Mouse (Mus musculus): ENCODE measurements around the gene Etv6. TPM values are rescaled to one million over a fixed set of nuclear protein-coding genes. Genes with fewer than 3 reads are reported as not detected.

Gene Etv6
- polyA plus RNA-seq, 1 experiment from 2014 or later: 11.7 TPM

- Histone ChIP-seq H3K9ac (no peak overlapping the region), H3K4me3 (no peak overlapping the region), H3K9me3 (no peaks in the 10 kb centered on the region), H3K4me2 (no peak overlapping the region), H3K27me3 (no peaks in the 10 kb centered on the region), H3K36me3 (no peaks in the 10 kb centered on the region; the same call in 1 of the 2 replicates), H3K4me1 (peaks cover 20% of the 10 kb centered on the region), H3K27ac (no peak overlapping the region)
- ATAC-seq (ENCODE audit: insufficient number of reproducible peaks, low FRiP score, low TSS enrichment, low read depth): no peak
- WGBS: 86% methylated on average over 8 of the region's 8 CpGs
Observed at GRCm38 (mm10) chr6:134164356-134164755, 128.9 kb downstream of the Etv6 start.

GRCm38 (mm10) chr6:134165012-134165411 is 129.5 kb downstream of the Etv6 start:
- Histone ChIP-seq H3K9ac (no peak overlapping the region), H3K4me1 (peaks cover 20% of the 10 kb centered on the region), H3K4me3 (no peak overlapping the region), H3K4me2 (no peak overlapping the region), H3K27ac (no peak overlapping the region), H3K27me3 (no peaks in the 10 kb centered on the region), H3K36me3 (no peaks in the 10 kb centered on the region; the same call in 1 of the 2 replicates), H3K9me3 (no peaks in the 10 kb centered on the region)
- ATAC-seq (ENCODE audit: insufficient number of reproducible peaks, low FRiP score, low TSS enrichment, low read depth): no peak
- WGBS: 67% methylated on average over 8 of the region's 8 CpGs

GRCm38 (mm10) chr6:134167963-134168362 is 132.5 kb downstream of the Etv6 start:
- Histone ChIP-seq H3K4me2 (no peak overlapping the region), H3K9ac (no peak overlapping the region), H3K36me3 (no peaks in the 10 kb centered on the region), H3K4me3 (no peak overlapping the region), H3K27ac (no peak overlapping the region), H3K4me1 (peaks cover 13% of the 10 kb centered on the region), H3K9me3 (no peaks in the 10 kb centered on the region), H3K27me3 (no peaks in the 10 kb centered on the region)
- ATAC-seq (ENCODE audit: insufficient number of reproducible peaks, low FRiP score, low TSS enrichment, low read depth): no peak
- 50% methylated on average over 5 of the region's 5 CpGs for WGBS

GRCm38 (mm10) chr6:134168799-134169198 is 133.3 kb downstream of the Etv6 start:
- Histone ChIP-seq H3K4me2 (no peak overlapping the region), H3K9me3 (no peaks in the 10 kb centered on the region), H3K27ac (no peak overlapping the region), H3K4me1 (peaks cover 15% of the 10 kb centered on the region), H3K9ac (no peak overlapping the region), H3K36me3 (no peaks in the 10 kb centered on the region), H3K27me3 (no peaks in the 10 kb centered on the region), H3K4me3 (no peak overlapping the region)
- no peak for ATAC-seq (ENCODE audit: insufficient number of reproducible peaks, low FRiP score, low TSS enrichment, low read depth)
- WGBS: 71% methylated on average over 11 of the region's 11 CpGs

- Histone ChIP-seq H3K27ac (no peak overlapping the region), H3K9me3 (no peaks in the 10 kb centered on the region), H3K36me3 (no peaks in the 10 kb centered on the region), H3K4me3 (no peak overlapping the region), H3K9ac (no peak overlapping the region), H3K27me3 (no peaks in the 10 kb centered on the region), H3K4me2 (no peak overlapping the region), H3K4me1 (peaks cover 16% of the 10 kb centered on the region)
- ATAC-seq (ENCODE audit: insufficient number of reproducible peaks, low FRiP score, low TSS enrichment, low read depth): no peak
- WGBS: 58% methylated on average over 1 of the region's 1 CpGs
Observed at GRCm38 (mm10) chr6:134171235-134171634, 135.7 kb downstream of the Etv6 start.

DNA sequence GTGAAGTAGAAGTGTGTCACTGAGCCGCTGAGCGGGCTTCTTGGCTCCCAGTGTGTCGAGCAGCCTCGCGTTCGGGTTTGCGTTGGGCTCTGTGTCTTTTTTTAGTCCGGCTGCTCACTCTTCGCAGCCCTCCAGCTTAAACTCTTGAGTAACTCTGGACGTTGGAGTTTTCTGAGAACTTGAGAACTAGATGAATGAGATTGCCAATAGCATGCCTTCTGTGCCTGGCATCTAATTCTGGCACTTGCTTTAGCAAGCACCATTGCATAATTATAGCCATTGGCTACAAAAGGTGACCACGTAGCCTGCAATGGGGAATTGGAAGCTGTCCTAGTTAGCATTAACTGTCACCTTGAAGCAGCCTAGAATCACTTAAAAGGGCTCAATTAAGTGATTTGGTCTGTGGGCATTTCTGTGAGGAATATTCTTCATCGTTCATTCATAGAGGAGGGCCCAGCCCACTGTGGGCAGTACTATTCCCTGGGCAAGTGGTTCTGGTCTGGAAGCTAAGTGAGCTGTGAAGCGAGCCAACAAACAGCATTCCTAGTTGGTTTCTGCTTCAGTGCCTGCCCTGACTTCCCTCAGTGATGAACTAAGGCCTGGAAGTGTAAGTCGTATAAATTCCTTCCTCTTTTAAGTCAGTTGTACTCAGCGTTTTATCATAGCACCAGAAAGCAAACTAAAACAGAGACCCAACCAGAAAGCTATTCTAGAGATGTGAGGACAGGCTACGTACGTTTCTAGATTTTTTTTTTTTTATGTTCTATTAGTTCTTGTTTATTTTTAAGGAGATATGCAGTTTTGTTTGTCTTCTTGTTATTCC is 136.6 kb downstream of the Etv6 start:
- ATAC-seq (ENCODE audit: insufficient number of reproducible peaks, low FRiP score, low TSS enrichment, low read depth): no peak
- 83% methylated on average over 17 of the region's 17 CpGs for WGBS
- no peak overlapping the region for H3K9ac ChIP-seq

GRCm38 (mm10) chr6:134173439-134173838 is 137.9 kb downstream of the Etv6 start:
- H3K4me1 ChIP-seq: peaks cover 10% of the 10 kb centered on the region
- H3K9me3 ChIP-seq: no peaks in the 10 kb centered on the region
- no peak overlapping the region for H3K27ac ChIP-seq
- WGBS: 66% methylated on average over 6 of the region's 6 CpGs
- no peaks in the 10 kb centered on the region for H3K36me3 ChIP-seq
- H3K9ac ChIP-seq: no peak overlapping the region
- H3K4me3 ChIP-seq: no peak overlapping the region
- no peak for ATAC-seq (ENCODE audit: insufficient number of reproducible peaks, low FRiP score, low TSS enrichment, low read depth)
- H3K4me2 ChIP-seq: no peak overlapping the region
- H3K27me3 ChIP-seq: no peaks in the 10 kb centered on the region

More for the DNA sequence above, 136.6 kb downstream of the Etv6 start:
- H3K9me3 ChIP-seq: no peaks in the 10 kb centered on the region
- H3K4me1 ChIP-seq: peaks cover 16% of the 10 kb centered on the region
- H3K4me2 ChIP-seq: no peak overlapping the region
- no peak overlapping the region for H3K27ac ChIP-seq
- no peak overlapping the region for H3K4me3 ChIP-seq
- H3K27me3 ChIP-seq: no peaks in the 10 kb centered on the region
- H3K36me3 ChIP-seq: no peaks in the 10 kb centered on the region

GRCm38 (mm10) chr6:134175059-134175458 is 139.6 kb downstream of the Etv6 start:
- no peak overlapping the region for H3K27ac ChIP-seq
- no peak overlapping the region for H3K9ac ChIP-seq
- no peaks in the 10 kb centered on the region for H3K9me3 ChIP-seq
- no peaks in the 10 kb centered on the region for H3K27me3 ChIP-seq
- no peak for ATAC-seq (ENCODE audit: insufficient number of reproducible peaks, low FRiP score, low TSS enrichment, low read depth)
- 51% methylated on average over 9 of the region's 9 CpGs for WGBS
- no peaks in the 10 kb centered on the region for H3K36me3 ChIP-seq
- no peak overlapping the region for H3K4me3 ChIP-seq
- no peak overlapping the region for H3K4me2 ChIP-seq
- H3K4me1 ChIP-seq: peaks cover 10% of the 10 kb centered on the region

DNA sequence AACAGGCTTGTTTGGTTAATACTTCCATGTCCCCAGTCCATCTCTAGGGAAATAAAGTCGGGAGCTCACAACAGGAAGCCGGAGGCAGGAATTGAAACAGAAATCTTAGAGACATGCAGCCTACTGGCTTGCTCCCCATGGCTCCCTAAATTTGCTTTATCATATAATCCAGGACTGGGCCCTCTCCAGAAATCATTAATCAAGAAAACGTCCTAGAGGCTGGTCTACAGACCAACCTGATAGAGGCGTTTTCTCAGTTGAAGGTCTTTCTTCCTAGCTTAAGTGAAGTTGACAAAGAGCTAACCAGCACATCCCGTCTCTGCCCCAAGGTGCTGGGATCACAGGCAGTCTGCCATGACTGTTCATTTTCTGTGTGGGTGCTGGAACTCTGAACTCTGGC is 141.7 kb downstream of the Etv6 start:
- H3K9me3 ChIP-seq: no peaks in the 10 kb centered on the region
- H3K4me3 ChIP-seq: no peak overlapping the region
- ATAC-seq (ENCODE audit: insufficient number of reproducible peaks, low FRiP score, low TSS enrichment, low read depth): no peak
- H3K36me3 ChIP-seq: no peaks in the 10 kb centered on the region
- H3K9ac ChIP-seq: no peak overlapping the region
- 72% methylated on average over 5 of the region's 5 CpGs for WGBS
- H3K27me3 ChIP-seq: no peaks in the 10 kb centered on the region
- H3K4me2 ChIP-seq: no peak overlapping the region
- H3K4me1 ChIP-seq: peaks cover 5% of the 10 kb centered on the region; the same call in 1 of the 2 replicates
- no peak overlapping the region for H3K27ac ChIP-seq

DNA sequence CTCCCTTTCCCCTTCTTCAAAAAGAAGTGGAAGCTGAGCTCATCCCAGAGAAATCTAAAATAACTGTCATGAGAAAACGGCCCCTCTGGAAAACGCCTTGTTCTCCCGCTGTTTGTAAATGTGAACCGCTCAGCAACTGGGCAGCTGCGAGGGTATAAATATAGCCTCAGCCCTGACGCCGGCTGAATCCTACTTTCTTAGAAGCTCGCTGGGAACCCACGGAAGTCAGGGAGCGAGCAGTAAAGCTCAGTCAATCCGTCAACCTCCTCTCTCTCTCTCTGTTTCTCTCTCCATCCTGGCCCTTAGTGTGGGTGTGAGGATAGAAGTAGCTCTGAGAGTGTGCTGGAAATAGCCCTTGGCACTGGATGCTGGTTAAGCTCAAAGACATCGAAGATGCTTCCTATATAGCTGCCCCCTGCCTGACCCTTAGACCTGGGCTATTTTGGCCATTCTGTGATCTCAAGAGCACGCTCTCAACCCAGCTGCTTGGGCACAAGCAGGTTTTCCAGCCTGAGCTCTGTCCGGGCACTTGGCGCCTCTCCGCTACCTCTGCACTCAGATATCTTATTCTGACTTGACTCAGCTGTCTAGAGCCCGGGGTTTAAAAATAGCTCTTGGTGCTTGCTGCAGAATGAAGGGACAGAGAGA is 146.9 kb downstream of the Etv6 start:
- H3K4me3 ChIP-seq: no peak overlapping the region
- H3K27me3 ChIP-seq: no peaks in the 10 kb centered on the region
- H3K4me1 ChIP-seq: peaks cover 8% of the 10 kb centered on the region; the same call in 1 of the 2 replicates
- peak; percentile 70; the same call in 1 of the 2 replicates for ATAC-seq (ENCODE audit: insufficient number of reproducible peaks, low FRiP score, low TSS enrichment, low read depth)
- WGBS: 77% methylated on average over 17 of the region's 17 CpGs
- H3K36me3 ChIP-seq: no peaks in the 10 kb centered on the region
- H3K27ac ChIP-seq: no peak overlapping the region
- H3K9me3 ChIP-seq: no peaks in the 10 kb centered on the region
- H3K9ac ChIP-seq: no peak overlapping the region
- H3K4me2 ChIP-seq: no peak overlapping the region

DNA sequence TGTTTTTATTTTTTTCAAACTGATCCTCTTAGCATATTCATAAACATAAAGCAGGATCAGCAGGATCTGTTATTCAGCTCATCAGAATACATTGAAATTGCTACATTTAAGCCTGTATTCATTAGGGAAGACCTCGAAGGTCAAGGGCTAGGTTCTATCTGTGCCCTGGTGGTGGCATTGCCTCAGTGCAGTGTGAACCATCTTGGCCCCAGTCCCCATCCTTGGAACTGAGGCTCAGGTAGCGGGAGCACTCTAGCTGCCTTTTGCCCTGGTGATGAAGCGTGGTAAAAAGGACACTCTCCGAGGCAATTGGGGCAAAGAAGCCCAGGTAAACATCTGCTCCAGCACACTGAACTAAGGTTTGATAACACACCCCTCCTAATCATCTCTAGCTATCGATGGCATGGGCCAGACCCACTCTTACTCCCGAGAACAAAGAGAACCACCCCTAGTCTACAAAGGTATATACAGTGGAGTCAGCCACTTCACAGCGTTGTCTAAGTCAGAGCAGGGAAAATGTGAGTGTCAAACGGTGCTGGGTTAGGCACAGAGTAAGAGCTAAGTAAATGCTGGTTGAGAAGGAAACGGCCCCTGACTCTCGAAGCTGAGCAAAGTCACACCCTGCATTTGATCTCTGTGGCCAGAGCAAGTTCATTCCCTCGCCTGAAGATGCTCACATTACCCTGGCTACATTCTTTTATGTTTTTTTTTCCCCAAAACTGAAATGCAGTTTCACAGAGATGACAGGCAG is 148.3 kb downstream of the Etv6 start:
- no peak overlapping the region for H3K9ac ChIP-seq
- H3K4me1 ChIP-seq: peaks cover 13% of the 10 kb centered on the region; the same call in 1 of the 2 replicates
- no peaks in the 10 kb centered on the region for H3K27me3 ChIP-seq
- no peak for ATAC-seq (ENCODE audit: insufficient number of reproducible peaks, low FRiP score, low TSS enrichment, low read depth)
- H3K9me3 ChIP-seq: no peaks in the 10 kb centered on the region
- no peaks in the 10 kb centered on the region for H3K36me3 ChIP-seq
- H3K27ac ChIP-seq: no peak overlapping the region
- 81% methylated on average over 11 of the region's 11 CpGs for WGBS
- H3K4me3 ChIP-seq: no peak overlapping the region
- no peak overlapping the region for H3K4me2 ChIP-seq
